Mouse (Mus musculus) B cell, adult 2 months (primary cell): ENCODE measurements at regions not wholly inside any gene's neighbourhood (a gene's known extent, or its start where the extent isn't known, plus 50 kb on each side); places are given as distances from the start of the nearest gene placed in this dataset.
A peak's percentile ranks its signal among the peaks of the same experiment; 100 is the strongest.

Source experiments
- DNase-seq, 2 experiments: peaks; one replicate each; pipeline ENCODE4 v3.0.0; 2022

DNA sequence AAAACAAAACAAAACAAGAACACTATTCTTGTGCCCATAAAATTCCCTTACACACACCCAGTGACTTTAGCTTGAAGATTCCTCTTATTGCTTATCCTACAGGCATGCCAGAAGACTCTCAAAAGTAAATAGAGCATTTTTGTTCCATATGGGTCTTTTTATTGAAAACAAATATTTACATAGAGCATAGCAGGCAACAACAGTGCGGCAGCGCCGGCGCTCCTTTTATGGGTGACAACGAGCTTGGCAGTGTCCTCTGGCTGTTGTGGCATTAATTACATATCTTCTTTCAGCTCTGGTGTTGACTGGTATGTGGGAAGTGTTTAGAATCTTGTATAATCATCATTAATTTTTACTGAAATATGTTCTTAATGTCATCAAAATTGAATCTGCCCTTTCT, 242.2 kb upstream of the Fbxl7 start:
- DNase-seq = no peak

DNA sequence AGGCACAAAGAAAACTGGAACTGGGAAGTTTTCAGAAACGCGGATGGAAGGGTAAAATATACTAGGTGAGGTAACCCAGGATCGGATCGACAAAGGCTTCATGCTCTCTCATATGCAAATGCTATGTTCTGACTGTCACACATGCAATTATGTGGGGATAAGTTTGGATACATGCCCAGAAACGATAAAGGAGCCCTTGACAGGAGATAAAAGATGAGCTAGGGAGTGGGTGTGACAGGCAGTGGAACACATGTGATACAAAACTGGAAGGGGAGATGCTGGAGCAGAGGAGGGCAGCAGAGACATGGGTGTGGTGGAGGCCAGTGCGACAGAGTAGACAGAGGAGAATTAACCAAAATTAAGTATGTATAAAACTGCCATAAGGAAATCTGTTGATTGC, 250.5 kb upstream of the Fbxl7 start:
- DNase-seq = no peak

- DNase-seq = no peak
These were observed 265.6 kb upstream of the Fbxl7 start for GRCm38 (mm10) chr15:27160986-27161385.

DNA sequence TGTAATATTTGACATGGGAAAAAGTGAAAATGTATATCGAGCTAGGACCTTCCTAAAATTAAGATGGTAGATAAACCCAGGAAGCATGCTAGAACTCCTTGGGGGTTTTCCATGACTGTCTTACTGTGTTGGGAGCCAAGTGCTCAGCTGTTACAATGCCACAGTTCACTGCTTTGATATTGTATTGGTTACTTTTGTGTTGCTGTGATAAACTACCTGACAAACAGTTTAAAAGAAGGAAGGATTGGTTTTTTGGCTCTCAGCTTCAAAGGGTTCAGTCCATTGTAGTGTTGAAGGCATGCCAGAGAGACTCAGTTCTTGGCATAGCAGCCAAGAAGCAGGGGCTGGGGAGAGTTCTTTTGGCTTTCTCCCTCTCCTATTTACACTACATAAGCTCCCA, 272.1 kb upstream of the Fbxl7 start:
- no peak for DNase-seq

GRCm38 (mm10) chr15:27169846-27170245, 274.5 kb upstream of the Fbxl7 start:
- DNase-seq = no peak

DNA sequence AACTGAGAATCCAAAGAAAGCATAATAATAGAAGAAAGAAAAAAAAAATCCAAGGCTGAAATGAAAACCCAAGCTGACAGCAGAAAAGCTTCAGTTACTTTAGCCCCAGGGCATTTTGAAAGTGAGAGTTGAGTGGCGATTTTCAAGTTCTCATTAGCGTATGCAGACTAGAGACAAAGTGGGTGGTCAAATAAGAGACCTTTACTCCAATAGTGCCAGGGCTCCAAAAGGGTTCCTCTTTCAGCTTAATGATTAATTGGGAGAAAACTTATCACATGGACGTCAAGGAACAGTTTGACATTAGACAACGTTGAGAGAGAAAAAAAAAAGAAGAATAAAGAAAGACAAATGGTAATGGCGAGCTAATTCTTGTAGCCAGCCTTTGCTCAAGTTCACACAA, 278.1 kb upstream of the Fbxl7 start:
- no peak for DNase-seq

DNA sequence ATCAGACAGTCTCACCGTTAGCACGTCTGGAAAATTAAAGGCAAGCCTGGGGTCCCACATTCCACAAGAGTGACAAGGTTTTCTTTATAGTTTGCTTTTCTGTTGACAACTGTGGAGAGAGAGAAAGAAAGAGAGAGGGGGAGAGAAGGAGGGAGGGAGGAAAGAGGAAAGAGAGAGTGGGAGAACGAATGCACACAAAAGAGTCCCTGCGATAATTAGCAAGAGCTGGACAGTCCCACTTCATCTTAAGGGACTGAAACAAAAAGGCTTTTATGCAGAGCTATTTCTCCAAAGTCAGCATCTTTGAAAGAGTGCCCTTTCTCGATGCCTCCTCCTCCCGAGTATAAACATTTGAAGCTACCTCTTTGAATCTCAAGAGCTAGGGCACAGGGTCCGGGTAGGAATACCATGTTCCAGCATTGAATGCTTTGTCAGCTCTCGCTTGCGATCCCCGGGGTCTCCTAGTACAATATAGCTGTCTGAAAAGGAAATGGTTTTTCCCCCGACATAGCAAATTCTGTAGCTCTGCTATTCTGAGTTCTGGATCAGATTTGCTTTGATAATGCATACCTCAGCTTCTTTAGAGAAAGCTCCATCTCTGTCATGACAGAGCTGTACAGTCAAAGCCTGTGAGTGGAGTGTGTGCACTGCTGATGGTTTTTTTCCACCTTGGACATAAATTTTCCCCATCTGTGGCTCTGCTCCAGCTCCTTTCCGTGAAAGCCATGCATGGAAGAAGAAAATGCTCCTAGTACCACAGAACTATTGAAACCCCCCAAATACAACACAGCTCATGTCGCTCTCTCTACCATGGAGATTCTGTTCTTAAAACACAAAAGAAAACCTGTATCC, 282.9 kb upstream of the Fbxl7 start:
- DNase-seq = no peak

DNA sequence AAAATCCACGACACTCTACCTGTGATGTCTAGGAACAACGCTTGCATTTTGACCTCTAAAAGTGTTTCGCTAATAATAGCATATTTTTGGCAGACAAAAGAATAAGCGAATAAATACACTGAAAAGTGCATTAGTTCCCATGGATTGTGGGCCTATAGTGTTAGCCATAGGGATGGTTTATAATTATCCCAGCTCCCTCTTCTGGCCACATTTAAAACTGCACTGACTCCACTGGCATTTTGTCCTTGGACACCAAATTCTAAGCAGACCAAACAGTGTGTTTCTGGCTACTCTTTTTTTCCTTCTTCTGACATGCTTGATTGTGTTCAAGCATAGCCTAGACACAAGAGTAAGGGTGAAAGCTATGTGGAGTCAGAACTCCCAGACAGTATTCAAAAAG, 276.8 kb upstream of the Ank start:
- peak in 1 of 2 experiments; percentile 7 for DNase-seq

DNA sequence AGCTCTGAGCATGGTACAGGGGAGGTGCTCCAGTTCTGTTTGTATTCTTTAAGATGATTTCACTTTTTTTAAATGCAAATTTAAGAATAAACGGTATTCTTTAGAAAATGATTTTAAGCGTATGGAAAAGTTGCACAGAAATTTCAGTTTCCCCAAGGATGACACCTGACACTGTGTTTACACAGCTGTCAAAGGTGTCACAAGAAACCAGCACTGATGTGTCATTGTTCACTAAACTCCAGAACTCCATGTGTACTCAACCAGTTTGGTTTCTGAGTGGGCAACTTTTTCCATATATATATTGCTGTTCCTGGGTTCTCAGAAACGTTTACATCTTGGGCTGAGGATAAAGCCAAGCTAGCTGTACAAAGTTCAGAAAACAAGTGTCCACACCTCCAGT, 265.0 kb upstream of the Ank start:
- DNase-seq = no peak

GRCm38 (mm10) chr15:27204888-27205287, 261.6 kb upstream of the Ank start:
- DNase-seq = no peak

DNA sequence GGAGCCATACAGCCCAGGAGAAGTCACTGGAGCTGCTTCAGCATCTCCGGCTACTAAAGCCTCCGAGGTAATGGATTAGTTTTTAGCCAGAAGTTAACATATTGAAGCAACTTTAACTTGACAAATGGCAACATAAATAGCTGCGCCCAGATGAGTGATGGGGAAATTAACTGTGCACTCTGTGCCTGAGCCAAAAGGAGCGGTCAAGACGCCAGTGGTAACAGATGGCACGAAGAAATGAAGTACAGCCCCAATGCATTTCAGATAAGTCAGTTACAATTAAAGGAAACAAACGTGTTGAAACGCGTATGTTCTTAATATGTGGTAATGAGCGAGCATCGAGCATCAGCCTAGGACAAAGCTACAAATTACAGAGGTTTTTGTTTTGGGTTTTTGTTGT, 259.0 kb upstream of the Ank start:
- DNase-seq = no peak

GRCm38 (mm10) chr15:27216387-27216786, 250.1 kb upstream of the Ank start:
- DNase-seq = no peak

GRCm38 (mm10) chr15:27219126-27219738, 247.2 kb upstream of the Ank start:
- no peak for DNase-seq

GRCm38 (mm10) chr15:27223610-27224511, 242.6 kb upstream of the Ank start:
- no peak for DNase-seq

GRCm38 (mm10) chr15:27224512-27224850, 242.0 kb upstream of the Ank start:
- no peak for DNase-seq

GRCm38 (mm10) chr15:27232804-27233203, 233.7 kb upstream of the Ank start:
- DNase-seq = no peak

GRCm38 (mm10) chr15:27234770-27235169, 231.7 kb upstream of the Ank start:
- peak; percentile 20 to 29 for DNase-seq

GRCm38 (mm10) chr15:27238301-27238700, 228.2 kb upstream of the Ank start:
- no peak for DNase-seq

DNA sequence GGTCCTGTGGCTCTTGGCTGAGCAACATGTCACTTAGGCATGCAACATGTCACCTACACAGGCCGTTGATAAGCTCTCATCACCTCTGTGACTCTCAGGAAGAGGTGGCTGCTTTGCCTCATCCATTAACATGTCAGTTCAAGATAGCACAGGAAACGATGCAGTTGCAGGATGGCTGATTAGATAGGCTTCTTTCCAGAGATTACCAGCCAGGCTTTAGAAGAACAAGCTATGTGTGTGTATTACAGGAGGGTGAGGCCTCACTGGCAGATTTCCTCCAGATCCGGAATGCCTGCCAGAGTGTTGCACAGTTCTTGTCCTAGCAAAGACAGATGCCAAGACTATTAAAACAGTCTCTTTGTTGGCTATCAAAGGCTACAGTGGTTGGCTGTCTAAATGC, 220.2 kb upstream of the Ank start:
- DNase-seq = no peak

DNA sequence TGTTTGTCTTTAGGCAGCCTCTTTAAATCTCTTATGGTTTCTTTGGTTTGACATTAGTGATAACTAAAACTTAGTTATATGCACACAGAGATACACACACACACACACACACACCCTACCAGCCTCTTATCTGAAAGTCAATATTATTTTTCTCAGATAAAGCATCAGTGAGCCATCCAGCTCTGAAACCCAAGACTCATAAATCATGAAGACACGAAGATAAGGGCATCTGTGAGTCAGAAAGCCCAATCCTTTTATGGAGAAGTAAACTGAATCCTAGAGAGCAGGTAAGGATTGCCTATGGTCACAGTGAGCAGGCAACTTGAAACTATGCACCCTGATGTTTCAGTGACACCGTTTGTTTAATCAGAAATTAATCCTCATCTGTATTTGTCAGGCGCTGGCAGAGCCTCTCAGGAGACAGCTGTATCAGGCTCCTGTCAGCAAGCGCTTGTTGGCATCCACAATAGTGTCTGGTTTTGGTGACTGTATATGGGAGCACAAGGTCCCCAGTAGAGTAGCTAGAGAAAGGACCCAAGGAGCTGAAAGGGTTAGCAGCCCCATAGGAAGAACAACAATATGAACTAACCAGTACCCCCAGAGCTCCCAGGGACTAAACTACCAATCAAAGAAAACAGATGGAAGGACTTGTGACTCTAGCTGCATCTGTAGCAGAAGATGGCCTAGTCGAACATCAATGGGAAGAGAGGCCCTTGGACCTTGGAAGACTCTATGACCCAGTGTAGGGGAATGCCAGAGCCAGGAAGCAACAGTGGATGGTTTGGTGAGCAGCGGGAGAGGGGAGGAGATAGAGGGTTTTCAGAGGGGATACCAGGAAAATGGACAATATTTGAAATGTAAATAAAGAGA, 207.3 kb upstream of the Ank start:
- no peak for DNase-seq

- no peak for DNase-seq
These were observed 206.7 kb upstream of the Ank start for GRCm38 (mm10) chr15:27259854-27260191.

- no peak for DNase-seq
These were observed 196.3 kb upstream of the Ank start for GRCm38 (mm10) chr15:27270203-27270602.

DNA sequence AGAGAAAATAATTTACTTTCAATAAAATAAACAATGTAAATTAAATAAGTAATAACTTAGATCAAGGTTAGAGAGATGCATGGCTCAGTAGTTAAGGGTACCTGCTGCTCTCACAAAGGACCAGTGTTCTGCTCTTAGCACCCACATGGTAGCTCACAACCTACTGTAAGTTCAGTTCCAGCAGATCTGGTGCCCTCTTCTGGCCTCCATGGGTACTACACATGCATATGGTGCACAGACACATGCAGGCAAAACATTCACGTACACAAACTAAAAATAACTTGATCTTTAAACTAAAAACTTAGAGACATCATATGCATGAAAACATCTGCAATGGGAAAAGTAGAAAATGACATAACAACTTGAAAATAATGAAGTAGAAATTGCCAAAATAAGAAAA, 184.2 kb upstream of the Ank start:
- peak in 1 of 2 experiments; percentile 8 for DNase-seq
